Mouse (Mus musculus) T-helper 17 cell (primary cell): ENCODE data around the gene Clmp.
"Not testable (repeated sequence)": the region's sequence is repeated elsewhere in the genome, so short reads cannot be mapped to it uniquely, and the experiment has no call there.

Experiments used
- in situ Hi-C, 2 experiments: fragments of 300-600 bp; cut with MboI, MseI; formaldehyde crosslinking; loops; 1 replicate in 1 of 2; 2 replicates in 1 of 2; pipeline ENCODE4 v1.15.1; 2025; ENCODE audit warnings: high pct_unique_total_duplicates in 2 of 2

Gene Clmp

DNA sequence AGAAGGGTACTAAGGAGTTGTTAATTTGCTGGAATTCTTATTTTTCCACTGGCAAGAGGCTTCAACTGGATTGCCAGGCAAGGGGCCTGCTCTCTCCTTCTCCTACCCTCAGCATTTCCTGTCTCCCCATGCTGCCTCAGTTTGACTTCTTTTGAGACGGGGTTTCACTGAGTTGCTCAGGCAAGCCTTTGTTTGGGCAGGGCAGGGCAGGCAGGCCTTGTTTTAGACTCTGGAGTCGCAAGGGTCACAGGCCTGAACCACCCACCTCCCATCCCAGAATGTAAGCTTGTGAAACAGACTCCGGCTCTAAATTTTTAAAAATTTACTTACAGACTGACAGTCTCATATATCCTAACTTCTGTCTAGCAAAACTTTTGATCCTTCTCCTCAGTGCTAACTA, 113.3 kb downstream of the Clmp start:
- in situ Hi-C loops = no loop called here

DNA sequence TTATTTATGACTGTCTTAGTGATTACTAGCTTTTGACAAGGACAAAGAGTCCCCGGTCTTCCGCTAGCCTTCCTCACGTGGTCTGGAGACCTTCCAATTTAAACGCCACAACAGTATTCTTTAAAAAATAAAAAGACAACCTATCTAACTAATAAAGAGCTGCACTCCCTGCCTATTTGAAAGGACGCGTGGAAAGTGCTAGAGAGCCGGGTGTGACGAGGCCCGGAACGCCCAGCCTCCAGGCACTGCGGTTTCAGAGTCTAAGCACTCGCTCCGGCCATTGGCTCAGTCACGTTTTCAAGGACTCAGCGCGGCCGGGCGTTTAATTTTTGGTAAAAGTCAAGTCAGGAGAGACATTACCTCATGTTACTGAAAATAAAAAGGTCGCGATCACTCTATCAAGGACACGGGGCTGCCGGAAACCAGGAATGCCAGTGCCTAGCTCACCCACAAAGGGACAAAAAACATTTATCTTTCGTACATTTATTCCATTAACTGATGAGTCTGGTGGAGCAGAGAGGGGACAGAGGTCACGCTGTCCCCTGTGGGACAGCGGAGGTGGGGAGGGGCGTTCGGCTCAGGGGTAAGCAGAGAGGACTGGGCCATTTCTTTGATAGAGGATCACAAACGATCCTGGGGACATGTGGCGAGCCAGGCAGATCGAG, 114.2 kb downstream of the Clmp start:
- in situ Hi-C loops = no loop called here

GRCm38 (mm10) chr9:40800675-40801612, 115.2 kb downstream of the Clmp start, which contains the start of gene Hspa8:
Hspa8 (plus strand) TSS chr9:40800984.
- in situ Hi-C loops = no loop called here

DNA sequence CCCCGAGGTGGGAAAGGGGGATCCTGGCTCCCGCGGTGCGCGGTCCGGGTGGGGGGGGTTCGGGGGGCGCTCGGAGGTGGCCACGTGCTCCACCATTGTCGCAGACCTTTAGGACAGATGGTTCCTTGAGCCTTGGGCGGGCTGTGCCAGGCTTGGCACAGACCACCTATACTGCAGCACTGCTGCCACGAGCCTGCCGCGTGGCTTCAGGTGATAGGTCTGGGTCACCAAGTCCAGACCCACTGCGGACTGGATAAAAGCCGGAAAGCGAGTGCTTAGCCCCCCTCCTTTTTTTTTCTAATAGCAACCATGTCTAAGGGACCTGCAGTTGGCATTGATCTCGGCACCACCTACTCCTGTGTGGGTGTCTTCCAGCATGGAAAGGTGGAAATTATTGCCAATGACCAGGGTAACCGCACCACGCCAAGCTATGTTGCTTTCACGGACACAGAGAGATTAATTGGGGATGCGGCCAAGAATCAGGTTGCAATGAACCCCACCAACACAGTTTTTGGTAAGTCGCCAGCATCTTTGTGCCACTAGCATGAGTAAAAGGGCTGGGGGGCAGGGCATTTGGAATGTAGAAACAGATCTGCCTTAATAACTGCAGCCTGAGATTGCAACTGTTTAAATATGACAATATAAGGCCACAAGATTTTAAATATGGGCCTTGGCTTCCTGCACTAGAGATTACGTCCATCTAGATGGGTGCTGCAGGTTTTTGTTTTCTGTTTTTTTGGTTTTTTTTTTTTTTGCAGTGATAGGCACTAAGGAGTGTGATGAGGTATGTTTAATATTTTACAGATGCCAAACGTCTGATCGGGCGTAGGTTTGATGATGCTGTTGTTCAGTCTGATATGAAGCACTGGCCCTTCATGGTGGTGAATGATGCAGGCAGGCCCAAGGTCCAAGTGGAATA, 116.1 kb downstream of the Clmp start:
- in situ Hi-C loops = not testable (repeated sequence)

GRCm38 (mm10) chr9:40802533-40802875, 116.7 kb downstream of the Clmp start:
- in situ Hi-C loops = not testable (repeated sequence)

GRCm38 (mm10) chr9:40804576-40804975, 118.8 kb downstream of the Clmp start:
- in situ Hi-C loops = not testable (repeated sequence)

- in situ Hi-C loops = no loop called here
Measured at GRCm38 (mm10) chr9:40805263-40805662, 119.5 kb downstream of the Clmp start.

- in situ Hi-C loops = no loop called here
Measured at GRCm38 (mm10) chr9:40806440-40807288, 120.9 kb downstream of the Clmp start.

- in situ Hi-C loops = no loop called here
Measured at GRCm38 (mm10) chr9:40807289-40807920, 121.6 kb downstream of the Clmp start.

- in situ Hi-C loops = no loop called here
Measured at GRCm38 (mm10) chr9:40808061-40808906, 122.5 kb downstream of the Clmp start.

GRCm38 (mm10) chr9:40808907-40809280, 123.1 kb downstream of the Clmp start:
- in situ Hi-C loops = no loop called here

- in situ Hi-C loops = loop anchor here in 1 of 2 experiments (5.0 kb wide), 1 partner anchor 370 kb away; no protein-coding TSS in a partner anchor
Measured at GRCm38 (mm10) chr9:40811860-40812259, 126.1 kb downstream of the Clmp start.

DNA sequence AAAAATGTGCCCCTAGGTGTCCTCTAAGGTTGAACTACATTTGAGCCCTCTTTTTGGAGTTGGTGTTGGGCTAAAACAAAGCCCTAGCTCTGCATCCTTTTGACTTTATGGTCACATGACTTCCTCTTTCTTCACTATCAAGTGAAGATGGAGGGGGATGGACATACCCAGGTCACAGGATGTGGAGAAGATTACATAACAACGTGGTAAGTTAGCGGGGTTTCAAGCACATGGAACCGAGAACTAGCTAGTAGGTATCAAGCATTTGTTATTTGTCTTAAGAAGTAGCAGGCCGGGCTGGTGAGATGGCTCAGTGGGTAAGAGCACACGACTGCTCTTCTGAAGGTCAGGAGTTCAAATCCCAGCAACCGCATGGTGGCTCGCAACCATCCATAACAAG, 128.3 kb downstream of the Clmp start:
- in situ Hi-C loops = loop anchor here in 1 of 2 experiments (5.0 kb wide), 1 partner anchor 368 kb away; no protein-coding TSS in a partner anchor

- in situ Hi-C loops = loop anchor here in 1 of 2 experiments (5.0 kb wide), 1 partner anchor 375 kb away; no protein-coding TSS in a partner anchor
Measured at GRCm38 (mm10) chr9:40817325-40818028, 131.7 kb downstream of the Clmp start.

DNA sequence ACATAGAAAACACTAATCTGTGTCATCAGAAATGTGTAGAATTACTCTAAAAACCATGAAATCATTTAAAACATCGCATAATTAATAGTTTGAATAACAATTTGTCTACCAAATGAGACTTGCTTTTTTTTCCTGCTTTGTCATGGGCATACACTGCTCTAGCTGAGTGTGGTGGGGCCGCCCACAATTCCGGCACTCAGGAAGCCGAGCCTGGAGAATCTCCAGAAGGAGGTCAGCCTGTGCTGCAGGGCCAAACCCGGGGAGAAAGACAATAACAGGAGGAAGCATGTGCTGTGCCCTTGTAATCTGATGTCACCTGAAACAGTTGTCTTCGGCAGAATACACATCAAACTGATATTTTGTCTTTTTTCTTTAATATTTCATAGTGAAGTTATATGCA, 139.8 kb downstream of the Clmp start:
- in situ Hi-C loops = no loop called here

DNA sequence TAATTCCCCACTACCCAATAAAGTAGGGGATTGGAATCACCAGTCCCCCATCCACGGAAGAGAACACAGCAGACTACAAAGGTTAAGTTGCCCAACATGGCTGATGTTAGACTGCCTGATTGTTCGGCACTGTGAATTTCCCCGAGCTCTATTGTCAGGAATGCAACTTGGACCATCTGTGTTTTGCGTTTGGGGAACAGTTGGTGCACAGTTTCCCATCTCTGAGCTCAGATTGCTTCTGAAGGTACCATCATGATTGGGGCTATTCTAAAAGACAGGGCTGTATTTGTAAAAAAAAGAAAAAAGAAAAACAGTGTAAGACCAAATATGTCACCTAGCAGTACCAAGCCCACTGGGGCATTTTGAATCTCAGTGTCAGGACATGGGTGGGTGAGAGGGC, 141.6 kb downstream of the Clmp start:
- in situ Hi-C loops = no loop called here

GRCm38 (mm10) chr9:40834569-40834968, 148.8 kb downstream of the Clmp start:
- in situ Hi-C loops = no loop called here
